Mouse (Mus musculus): ENCODE measurements around the gene Ankfy1. TPM values are rescaled to one million over a fixed set of nuclear protein-coding genes. Genes with fewer than 3 reads are reported as not detected.

Gene Ankfy1
- polyA plus RNA-seq, 2 experiments, result 29.0 to 33.4 TPM

- H3K4me3 ChIP-seq (replicated peaks; ENCODE audit: low read length), result no peak overlapping the region
- no peak overlapping the region for H3K27ac ChIP-seq (replicated peaks; ENCODE audit: low read depth, low read length)
- H3K9ac ChIP-seq (ENCODE audit: low read depth, low read length, severe bottlenecking), result no peak overlapping the region
- WGBS, result 87% methylated on average over 3 of the region's 3 CpGs
- no peaks in the 10 kb centered on the region for H3K27me3 ChIP-seq (ENCODE audit: control insufficient read depth, insufficient read depth, low read length)
- no peaks in the 10 kb centered on the region for H3K4me1 ChIP-seq (ENCODE audit: control insufficient read depth, insufficient read depth, low read length)
- H3K36me3 ChIP-seq (ENCODE audit: control insufficient read depth, insufficient read depth, low read length), result peaks cover 25% of the 10 kb centered on the region
- no peaks in the 10 kb centered on the region for H3K9me3 ChIP-seq (ENCODE audit: control insufficient read depth, low read length)
- TF ChIP-seq POLR2A (IDR thresholded peaks at IDR 0.05; ENCODE audit: borderline replicate concordance, extremely low read depth, insufficient read depth, insufficient read length), result no peak
- ATAC-seq (ENCODE audit: low FRiP score, low read depth) (no peak), DNase-seq (ENCODE audit: low spot score) (no peak)
- H3K4me2 ChIP-seq (replicated peaks; ENCODE audit: low read depth, low read length, severe bottlenecking), result no peak overlapping the region
Observed at GRCm38 (mm10) chr11:72718161-72718560, 28.4 kb downstream of the Ankfy1 start.

DNA sequence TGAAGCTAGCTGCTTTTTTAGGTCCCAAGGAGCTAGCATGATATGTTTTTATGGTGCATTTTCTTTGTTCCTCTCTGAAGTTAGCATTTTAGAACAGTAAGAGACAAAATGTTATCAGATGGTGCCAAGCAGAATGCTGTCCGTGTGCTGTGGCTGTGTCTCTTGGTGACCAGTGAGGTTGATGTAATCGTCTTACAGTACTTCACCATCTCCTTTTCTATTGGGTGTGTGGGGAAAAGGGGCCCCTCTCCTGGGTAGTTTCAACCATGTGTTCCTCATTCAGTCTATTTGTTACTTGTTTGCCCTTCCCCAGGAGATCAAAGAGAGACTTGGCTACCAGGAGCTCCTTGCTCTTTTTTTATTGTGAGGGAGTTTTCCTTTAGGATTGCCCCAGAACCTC lies 33.4 kb downstream of the Ankfy1 start:
- no peak overlapping the region for H3K9ac ChIP-seq (ENCODE audit: low read depth, low read length, severe bottlenecking)
- WGBS, result 22% methylated on average over 2 of the region's 2 CpGs
- H3K27ac ChIP-seq (replicated peaks; ENCODE audit: low read depth, low read length), result no peak overlapping the region
- DNase-seq (ENCODE audit: low spot score) (no peak), ATAC-seq (ENCODE audit: low FRiP score, low read depth) (no peak)
- H3K4me2 ChIP-seq (replicated peaks; ENCODE audit: low read depth, low read length, severe bottlenecking), result no peak overlapping the region
- H3K27me3 ChIP-seq (ENCODE audit: control insufficient read depth, insufficient read depth, low read length), result no peaks in the 10 kb centered on the region
- H3K9me3 ChIP-seq (ENCODE audit: control insufficient read depth, low read length), result no peaks in the 10 kb centered on the region
- H3K4me1 ChIP-seq (ENCODE audit: control insufficient read depth, insufficient read depth, low read length), result no peaks in the 10 kb centered on the region
- H3K36me3 ChIP-seq (ENCODE audit: control insufficient read depth, insufficient read depth, low read length), result peaks cover 11% of the 10 kb centered on the region; the same call in 1 of the 2 replicates
- no peak for TF ChIP-seq POLR2A (IDR thresholded peaks at IDR 0.05; ENCODE audit: borderline replicate concordance, extremely low read depth, insufficient read depth, insufficient read length)
- H3K4me3 ChIP-seq (replicated peaks; ENCODE audit: low read length), result no peak overlapping the region

- Histone ChIP-seq H3K9me3 (ENCODE audit: control insufficient read depth, low read length) (no peaks in the 10 kb centered on the region), H3K4me3 (replicated peaks; ENCODE audit: low read length) (no peak overlapping the region), H3K4me1 (ENCODE audit: control insufficient read depth, insufficient read depth, low read length) (no peaks in the 10 kb centered on the region), H3K27me3 (ENCODE audit: control insufficient read depth, insufficient read depth, low read length) (no peaks in the 10 kb centered on the region), H3K36me3 (ENCODE audit: control insufficient read depth, insufficient read depth, low read length) (peaks cover 18% of the 10 kb centered on the region), H3K27ac (replicated peaks; ENCODE audit: low read depth, low read length) (no peak overlapping the region), H3K9ac (ENCODE audit: low read depth, low read length, severe bottlenecking) (no peak overlapping the region), H3K4me2 (replicated peaks; ENCODE audit: low read depth, low read length, severe bottlenecking) (no peak overlapping the region)
- ATAC-seq (ENCODE audit: low FRiP score, low read depth) (no peak), DNase-seq (ENCODE audit: low spot score) (no peak)
- TF ChIP-seq POLR2A (IDR thresholded peaks at IDR 0.05; ENCODE audit: borderline replicate concordance, extremely low read depth, insufficient read depth, insufficient read length), result no peak
Observed at GRCm38 (mm10) chr11:72723871-72724270, 34.1 kb downstream of the Ankfy1 start.

- H3K4me2 ChIP-seq (replicated peaks; ENCODE audit: low read depth, low read length, severe bottlenecking), result no peak overlapping the region
- no peak overlapping the region for H3K9ac ChIP-seq (ENCODE audit: low read depth, low read length, severe bottlenecking)
- TF ChIP-seq POLR2A (IDR thresholded peaks at IDR 0.05; ENCODE audit: borderline replicate concordance, extremely low read depth, insufficient read depth, insufficient read length), result no peak
- no peaks in the 10 kb centered on the region for H3K4me1 ChIP-seq (ENCODE audit: control insufficient read depth, insufficient read depth, low read length)
- no peak for DNase-seq (ENCODE audit: low spot score)
- H3K4me3 ChIP-seq (replicated peaks; ENCODE audit: low read length), result no peak overlapping the region
- ATAC-seq (ENCODE audit: low FRiP score, low read depth), result no peak
- no peaks in the 10 kb centered on the region for H3K27me3 ChIP-seq (ENCODE audit: control insufficient read depth, insufficient read depth, low read length)
- H3K27ac ChIP-seq (replicated peaks; ENCODE audit: low read depth, low read length), result no peak overlapping the region
- H3K36me3 ChIP-seq (ENCODE audit: control insufficient read depth, insufficient read depth, low read length), result peaks cover 39% of the 10 kb centered on the region
- H3K9me3 ChIP-seq (ENCODE audit: control insufficient read depth, low read length), result no peaks in the 10 kb centered on the region
Observed at GRCm38 (mm10) chr11:72726023-72726422, 36.2 kb downstream of the Ankfy1 start.

DNA sequence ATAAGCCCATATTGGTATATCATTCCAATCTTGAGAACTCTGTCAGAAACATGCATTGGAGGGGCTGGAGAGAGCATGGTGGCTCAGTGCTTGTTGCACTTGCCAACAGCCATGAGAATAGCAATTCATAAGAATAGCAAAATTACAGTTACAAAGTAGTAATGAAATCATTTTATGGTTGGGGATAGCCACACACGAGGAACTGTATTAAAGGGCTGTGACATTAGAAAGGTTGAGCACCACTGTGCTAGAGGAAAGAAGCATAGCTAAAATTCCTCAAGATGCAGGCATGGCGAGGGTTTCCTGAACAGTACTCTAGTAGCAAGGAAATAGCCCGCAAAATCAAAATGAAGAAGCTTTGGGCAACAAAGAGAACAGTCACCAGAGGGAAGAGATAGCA lies 43.9 kb downstream of the Ankfy1 start:
- no peaks in the 10 kb centered on the region for H3K9me3 ChIP-seq (ENCODE audit: control insufficient read depth, low read length)
- H3K4me1 ChIP-seq (ENCODE audit: control insufficient read depth, insufficient read depth, low read length), result no peaks in the 10 kb centered on the region
- no peak overlapping the region for H3K9ac ChIP-seq (ENCODE audit: low read depth, low read length, severe bottlenecking)
- TF ChIP-seq POLR2A (IDR thresholded peaks at IDR 0.05; ENCODE audit: borderline replicate concordance, extremely low read depth, insufficient read depth, insufficient read length), result no peak
- H3K27ac ChIP-seq (replicated peaks; ENCODE audit: low read depth, low read length), result no peak overlapping the region
- 86% methylated on average over 3 of the region's 3 CpGs for WGBS
- H3K4me3 ChIP-seq (replicated peaks; ENCODE audit: low read length), result no peak overlapping the region
- H3K36me3 ChIP-seq (ENCODE audit: control insufficient read depth, insufficient read depth, low read length), result peaks cover 58% of the 10 kb centered on the region
- H3K4me2 ChIP-seq (replicated peaks; ENCODE audit: low read depth, low read length, severe bottlenecking), result no peak overlapping the region
- DNase-seq (ENCODE audit: low spot score) (no peak), ATAC-seq (ENCODE audit: low FRiP score, low read depth) (no peak)
- no peaks in the 10 kb centered on the region for H3K27me3 ChIP-seq (ENCODE audit: control insufficient read depth, insufficient read depth, low read length)
